Mouse (Mus musculus) thymus, adult 18-20 months (tissue): Measurements from ENCODE around the gene Ccdc141.

ENCODE experiments used
- DNase-seq, 2 experiments: peaks; one replicate each; pipeline ENCODE4 v3.0.0; 2022; ENCODE audit warnings: mixed read lengths in 2 of 2

Ccdc141 gene

DNA sequence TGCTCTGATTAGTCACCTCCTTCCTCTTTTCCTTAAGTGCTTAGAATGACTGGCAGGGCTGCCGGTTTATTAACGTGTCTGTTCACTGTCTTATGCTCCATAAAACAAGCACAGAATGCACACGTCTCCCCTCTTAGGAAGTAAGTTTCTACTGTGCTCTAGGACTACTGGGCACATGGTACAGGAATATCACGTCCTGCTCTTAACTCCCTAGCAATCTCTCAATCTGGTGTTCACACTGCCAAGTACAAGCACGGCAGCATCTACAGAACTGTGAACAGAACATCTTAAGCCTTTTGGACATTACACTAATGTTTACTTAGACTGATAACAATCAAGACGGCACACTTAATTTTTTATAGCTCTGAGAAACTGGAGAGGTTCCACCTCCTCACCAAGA, 52.3 kb downstream of the Ccdc141 start:
- no peak for DNase-seq

DNA sequence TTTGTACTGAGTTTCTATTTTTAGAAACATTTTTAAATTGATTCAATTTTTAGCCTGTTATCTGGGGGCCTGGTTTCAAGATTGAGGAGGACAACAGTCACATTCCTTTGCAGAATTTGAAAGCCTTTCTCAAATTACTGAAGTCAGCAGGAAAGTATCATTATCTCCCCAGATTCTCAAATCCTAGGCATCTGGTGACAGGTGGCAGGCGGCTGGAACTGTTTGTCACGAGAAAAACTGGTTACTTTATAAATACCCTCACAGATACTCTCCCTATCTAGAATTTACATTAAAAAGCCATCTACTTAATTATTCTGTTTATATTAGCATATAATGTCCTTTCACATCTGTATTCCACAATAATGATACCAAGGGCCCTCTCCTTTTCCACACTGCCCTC, 56.1 kb downstream of the Ccdc141 start:
- DNase-seq = no peak

GRCm38 (mm10) chr2:77113867-77114266, 56.6 kb downstream of the Ccdc141 start:
- no peak for DNase-seq

GRCm38 (mm10) chr2:77113026-77113425, 57.4 kb downstream of the Ccdc141 start:
- DNase-seq = no peak

DNA sequence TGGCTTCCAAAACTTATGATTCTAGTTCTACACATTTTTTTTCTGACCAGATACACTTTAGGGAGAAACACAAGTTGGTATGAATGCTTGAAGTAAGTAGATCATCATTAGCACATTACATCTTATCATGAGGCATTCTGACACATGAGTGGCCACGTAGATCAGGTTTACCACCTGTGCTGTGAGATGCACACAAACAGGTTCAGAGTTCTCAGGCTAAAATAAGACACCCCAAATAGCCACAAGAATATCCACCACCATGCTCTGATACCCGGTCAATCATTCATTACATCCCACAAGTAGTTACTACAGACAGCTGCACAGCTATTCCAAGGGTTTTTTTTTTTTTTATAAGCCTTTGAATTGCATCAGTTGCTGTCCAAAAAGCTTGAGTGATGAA, 59.3 kb downstream of the Ccdc141 start:
- no peak for DNase-seq

DNA sequence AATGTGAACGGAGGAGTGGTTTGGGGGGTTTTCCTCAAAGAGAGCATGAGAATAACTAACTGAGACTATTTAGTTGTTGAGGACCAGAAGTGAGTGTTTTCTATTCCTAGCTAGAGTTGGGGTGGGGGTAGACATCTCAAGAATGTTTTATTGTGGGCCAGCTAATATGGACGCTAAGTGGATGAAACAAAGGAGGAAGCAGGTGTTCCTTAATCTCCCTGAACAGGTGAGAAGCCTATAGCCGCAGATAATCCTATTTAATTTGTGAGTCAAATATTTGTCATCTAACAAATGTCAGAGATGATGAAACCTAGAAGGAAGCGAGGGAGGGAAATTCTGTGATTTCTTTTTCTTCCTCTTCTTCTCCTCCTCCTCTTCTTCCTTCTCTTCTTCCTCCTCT, 60.1 kb downstream of the Ccdc141 start:
- no peak for DNase-seq

DNA sequence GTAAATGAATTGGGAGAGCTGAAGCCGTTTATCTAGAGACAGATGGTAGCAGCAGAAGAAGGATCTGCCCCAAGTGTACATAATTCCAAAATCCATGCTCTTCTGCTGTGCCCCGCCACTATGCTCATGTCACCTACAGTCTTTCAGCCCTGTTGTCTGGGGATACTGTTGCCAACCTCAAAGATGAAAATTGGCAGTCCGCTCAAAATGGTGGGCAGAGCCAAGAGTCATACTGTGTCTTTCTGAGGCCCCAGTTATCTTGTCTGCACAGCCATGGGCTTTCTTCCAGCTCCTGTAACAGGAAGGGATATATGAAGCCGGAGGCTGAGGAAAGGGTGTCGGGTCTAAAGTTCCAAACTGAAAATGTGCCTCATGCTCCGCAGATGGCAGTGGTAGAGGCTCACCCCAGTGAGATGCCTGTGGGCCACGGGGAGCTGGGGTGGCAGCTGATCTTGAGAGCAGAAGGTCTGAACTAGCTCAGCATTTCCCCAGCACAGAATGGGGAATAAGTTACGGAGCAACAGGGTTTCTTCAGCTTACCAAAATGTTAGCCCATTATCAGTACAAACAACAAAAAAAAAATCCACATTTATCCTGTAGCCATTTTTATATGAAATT, 60.8 kb downstream of the Ccdc141 start:
- no peak for DNase-seq

GRCm38 (mm10) chr2:77108562-77108961, 61.9 kb downstream of the Ccdc141 start:
- DNase-seq = no peak

GRCm38 (mm10) chr2:77106150-77106549, 64.3 kb downstream of the Ccdc141 start:
- DNase-seq = no peak

GRCm38 (mm10) chr2:77105006-77105715, 65.3 kb downstream of the Ccdc141 start:
- no peak for DNase-seq

DNA sequence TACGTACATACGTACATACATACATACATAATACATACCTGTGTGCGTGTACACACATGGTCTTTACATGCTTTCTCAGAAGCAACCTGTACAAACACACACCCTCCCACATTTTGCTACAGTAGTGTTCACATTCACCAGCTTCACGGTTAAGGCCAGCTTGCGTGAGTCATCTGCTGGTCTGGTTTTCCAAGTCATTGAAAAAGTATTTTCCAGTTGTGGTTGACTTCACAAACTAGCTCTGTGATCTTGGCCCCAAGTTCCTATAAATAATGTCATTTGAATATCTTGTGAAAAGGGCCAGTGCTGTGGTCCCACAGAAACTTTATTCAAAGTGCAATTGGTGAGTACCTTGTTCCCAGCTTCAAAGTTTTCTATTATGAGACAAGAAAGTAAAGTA, 67.9 kb downstream of the Ccdc141 start:
- no peak for DNase-seq

DNA sequence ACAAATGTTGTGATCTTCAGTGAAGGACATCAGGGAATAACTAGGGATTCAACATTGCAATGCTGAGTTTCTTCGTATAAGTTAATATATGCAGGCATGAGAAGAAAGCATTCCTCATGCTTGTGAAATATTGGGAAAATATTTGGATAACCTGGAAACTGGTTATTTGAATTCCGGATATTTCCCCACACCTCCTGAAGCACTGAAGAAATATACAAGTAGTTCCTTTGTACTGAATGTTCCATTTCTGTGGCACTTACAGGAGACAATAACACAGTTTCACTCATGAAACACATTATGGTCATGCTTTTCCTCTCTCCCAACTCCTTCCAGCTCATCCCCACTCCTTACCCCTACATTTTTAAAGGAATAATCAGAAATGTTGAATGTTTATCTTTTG, 70.6 kb downstream of the Ccdc141 start:
- no peak for DNase-seq

DNA sequence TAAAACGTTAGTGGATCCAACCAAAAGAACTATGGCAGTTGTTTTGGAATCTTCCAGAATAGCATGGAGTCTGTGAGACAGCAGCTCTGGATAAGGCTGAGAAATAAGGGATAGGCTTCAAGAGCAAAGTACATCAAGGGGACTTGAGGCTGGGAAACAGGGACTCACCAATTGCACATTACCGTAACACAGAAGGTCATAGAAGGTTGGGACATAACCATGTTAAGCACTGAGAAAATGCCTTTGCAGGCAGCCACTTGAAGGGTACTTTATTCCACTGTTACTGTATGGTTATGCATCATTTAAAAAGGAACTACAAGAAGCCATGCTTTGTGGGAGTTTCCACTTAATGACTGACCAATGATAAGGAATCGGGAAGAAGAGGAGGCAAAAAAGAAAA, 71.7 kb downstream of the Ccdc141 start:
- no peak for DNase-seq

- DNase-seq = no peak
These were observed 78.7 kb downstream of the Ccdc141 start for GRCm38 (mm10) chr2:77091749-77092148.

- DNase-seq = no peak
These were observed 85.1 kb downstream of the Ccdc141 start for GRCm38 (mm10) chr2:77085313-77085712.

DNA sequence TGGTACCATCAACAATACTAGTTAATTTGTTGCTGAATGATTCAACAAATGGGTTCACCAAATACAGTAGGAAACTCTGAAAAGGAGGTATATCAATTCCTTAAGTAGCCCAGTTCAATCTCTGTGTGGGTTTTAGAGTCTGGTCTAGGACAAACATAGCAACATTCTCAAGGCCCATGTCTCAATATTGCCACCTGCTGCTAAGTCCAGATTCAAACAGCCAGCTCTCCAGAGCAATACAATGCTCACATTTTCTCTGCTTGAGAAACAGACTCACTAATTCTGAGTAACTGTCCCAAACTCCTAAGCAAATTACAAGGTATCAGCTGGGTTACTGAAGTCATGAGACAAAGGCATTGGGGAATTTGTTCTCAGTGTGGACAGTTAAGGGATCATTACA, 85.8 kb downstream of the Ccdc141 start:
- DNase-seq = no peak

DNA sequence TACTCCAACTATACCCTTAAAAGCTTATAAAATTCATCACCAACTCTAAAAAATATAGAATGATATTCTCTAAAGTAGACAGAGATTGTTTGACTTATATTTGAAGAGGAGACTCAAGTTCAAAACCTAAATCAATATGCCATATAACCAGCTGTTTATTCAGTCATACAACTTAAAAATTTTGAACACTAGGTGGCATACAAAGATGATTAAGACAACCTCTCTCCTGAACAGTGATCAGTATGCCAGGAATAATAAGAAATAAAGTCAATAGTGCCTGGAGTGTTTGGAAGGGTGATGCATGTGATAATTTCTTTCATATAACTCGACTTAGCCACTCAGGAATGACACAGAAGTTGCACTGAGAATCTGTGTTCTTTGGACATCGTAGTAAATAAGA, 89.3 kb downstream of the Ccdc141 start:
- no peak for DNase-seq

- no peak for DNase-seq
These were observed 89.8 kb downstream of the Ccdc141 start for GRCm38 (mm10) chr2:77080657-77081056.

GRCm38 (mm10) chr2:77078746-77079145, 91.7 kb downstream of the Ccdc141 start:
- no peak for DNase-seq

DNA sequence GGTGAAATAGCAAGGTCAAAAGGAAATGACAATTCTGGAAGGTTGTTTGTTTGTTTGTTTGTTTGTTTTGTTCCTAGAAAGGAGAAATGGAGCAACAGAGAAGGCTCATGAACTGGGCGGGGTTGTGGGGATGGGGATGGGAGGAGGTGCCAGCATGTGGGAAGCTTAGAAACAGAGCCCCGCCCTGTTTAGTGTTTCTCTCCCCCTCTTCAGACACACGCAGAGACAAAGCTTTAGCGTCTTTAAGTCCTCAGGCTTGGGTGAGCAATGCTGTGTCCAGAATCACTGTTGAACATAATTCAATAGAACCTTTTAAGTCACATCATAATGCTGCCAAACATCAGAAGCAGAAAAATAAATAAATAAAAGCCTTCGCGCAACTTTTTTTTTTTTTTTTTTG, 96.1 kb downstream of the Ccdc141 start:
- DNase-seq = no peak

DNA sequence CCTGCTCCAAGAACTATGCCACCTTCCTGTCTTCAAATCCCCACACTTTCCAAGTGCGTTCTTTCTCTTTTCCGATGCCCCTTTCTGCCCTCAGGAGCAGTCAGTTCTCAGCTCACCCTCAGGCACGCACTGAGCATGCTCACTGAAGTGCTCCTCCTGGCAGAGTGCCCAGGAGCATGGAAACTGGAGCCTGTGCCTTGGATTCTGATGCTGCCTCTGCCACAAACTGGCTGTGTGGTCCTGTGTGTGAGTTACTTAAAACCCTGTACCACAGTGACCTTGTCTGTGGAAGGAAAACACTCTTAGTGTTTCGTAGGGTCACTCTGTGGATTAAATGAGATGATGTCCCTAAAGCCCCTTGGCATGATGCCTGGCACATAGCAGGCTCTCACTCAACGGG, 96.5 kb downstream of the Ccdc141 start:
- DNase-seq = no peak

DNA sequence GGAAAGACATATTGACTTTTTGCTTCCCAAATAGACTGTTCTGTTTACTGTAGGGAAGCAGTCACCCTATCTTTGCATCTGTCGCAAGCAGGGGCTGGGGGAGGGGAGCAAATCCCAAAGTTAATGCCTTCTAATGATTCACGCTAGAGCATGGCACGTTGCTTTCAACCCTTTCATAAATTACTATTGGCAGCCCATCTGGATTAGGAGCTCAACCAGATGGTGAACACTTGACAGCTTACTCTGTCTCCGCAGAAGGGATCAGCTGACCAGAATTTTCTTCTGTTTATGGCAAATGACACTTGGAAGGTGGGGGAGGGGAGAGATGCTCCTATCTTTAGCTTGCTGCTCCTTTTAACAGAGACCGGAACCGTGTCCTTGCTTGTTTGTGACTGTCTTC, 105.1 kb downstream of the Ccdc141 start:
- DNase-seq = no peak

DNA sequence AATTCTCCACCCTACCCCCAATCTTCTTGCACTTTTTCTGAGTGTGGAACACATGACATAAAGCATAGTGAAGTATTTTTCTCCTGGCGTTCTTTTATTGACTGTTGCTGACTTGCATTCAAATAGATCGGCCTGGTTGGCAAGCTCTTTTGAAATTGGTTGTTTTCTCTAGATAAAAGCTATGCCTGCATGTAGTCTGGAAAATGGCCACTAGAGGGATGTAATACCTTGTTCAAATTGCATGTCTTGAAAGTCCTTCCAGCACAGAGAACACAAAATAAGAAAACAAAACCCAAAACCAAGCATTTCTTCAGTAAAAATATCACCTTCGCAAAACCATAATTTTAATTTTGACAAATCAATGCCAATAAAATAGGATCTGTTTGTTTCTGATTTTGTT, 108.6 kb downstream of the Ccdc141 start:
- DNase-seq = no peak

DNA sequence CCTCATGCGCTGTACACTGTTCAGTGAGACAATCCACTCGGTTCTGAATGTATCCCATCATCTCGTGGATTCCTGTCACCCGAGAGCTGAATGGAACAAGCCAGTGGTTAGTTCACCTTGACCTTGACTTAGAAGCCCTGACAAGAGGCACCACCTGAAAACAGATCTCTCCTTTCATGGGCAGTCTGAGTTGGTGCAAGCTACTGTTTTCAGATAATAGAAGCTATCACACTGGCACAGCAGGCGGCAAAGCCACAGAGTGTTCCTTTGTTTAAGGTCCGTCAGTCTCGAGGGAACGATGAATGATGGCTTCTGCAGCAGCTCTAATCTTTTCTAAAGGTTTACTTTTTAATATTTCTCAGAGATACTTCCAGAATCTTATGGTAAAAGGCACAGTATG, 110.8 kb downstream of the Ccdc141 start:
- no peak for DNase-seq

- no peak for DNase-seq
These were observed 114.1 kb downstream of the Ccdc141 start for GRCm38 (mm10) chr2:77056367-77056766.
